Mouse (Mus musculus) hindbrain, embryonic 13.5 days (tissue): ENCODE results near the gene AC109138.7. TPM values are rescaled to one million over a fixed set of nuclear protein-coding genes. Genes with fewer than 3 reads are reported as not detected.

Experiments
- ATAC-seq: fragments of 200-750 bp; cut with Nextera tagmentation; 2 replicates; pipeline ENCODE4 v1.8.0; 2017; ENCODE audit warnings: moderate TSS enrichment; ENCODE audit not compliant: low FRiP score
- H3K27ac ChIP-seq: fragments of 300-500 bp; sonication (generic); 2 replicates; pipeline ENCODE4 v1.5.1; 2015; ENCODE audit warnings: inconsistent platforms, mild to moderate bottlenecking, moderate library complexity
- H3K27me3 ChIP-seq: fragments of 300-500 bp; sonication (generic); 2 replicates; pipeline ENCODE4 v1.6.1; 2015; ENCODE audit warnings: mild to moderate bottlenecking, inconsistent platforms
- H3K36me3 ChIP-seq: fragments of 300-500 bp; sonication (generic); 2 replicates; pipeline ENCODE4 v1.6.1; 2015; ENCODE audit warnings: mild to moderate bottlenecking, inconsistent platforms
- H3K4me1 ChIP-seq: fragments of 300-500 bp; sonication (generic); replicated peaks from 2 replicates; pipeline ENCODE4 v1.6.1; 2015; ENCODE audit warnings: inconsistent platforms
- H3K4me2 ChIP-seq: fragments of 300-500 bp; sonication (generic); 2 replicates; pipeline ENCODE4 v1.6.1; 2015; ENCODE audit warnings: inconsistent platforms, mild to moderate bottlenecking, moderate library complexity
- H3K4me3 ChIP-seq: fragments of 300-500 bp; sonication (generic); 2 replicates; pipeline ENCODE4 v1.5.1; 2015; ENCODE audit warnings: mild to moderate bottlenecking, inconsistent platforms
- H3K9ac ChIP-seq: fragments of 300-500 bp; sonication (generic); 2 replicates; pipeline ENCODE4 v1.6.1; 2015; ENCODE audit warnings: mild to moderate bottlenecking, inconsistent platforms
- H3K9me3 ChIP-seq: fragments of 300-500 bp; sonication (generic); 2 replicates; pipeline ENCODE4 v1.6.1; 2016; ENCODE audit warnings: inconsistent platforms
- WGBS: fragments of 180-500 bp; shearing (Covaris S2); methylation state at CpG from one replicate; pipeline ENCODE4 v1.1.7; 2015; 5-methylcytosine and 5-hydroxymethylcytosine counted together
- polyA plus RNA-seq: library from polyadenylated mRNA; unstranded; fragments of >200 nt; fragmentation: Nextera tagmentation; extraction: Ambion mirVana; gene quantifications from 2 replicates; pipeline ENCODE4 v1.2.1, GENCODE M21; 2015

AC109138.7 gene
- polyA plus RNA-seq, 1 experiment from 2014 or later: not detected

DNA sequence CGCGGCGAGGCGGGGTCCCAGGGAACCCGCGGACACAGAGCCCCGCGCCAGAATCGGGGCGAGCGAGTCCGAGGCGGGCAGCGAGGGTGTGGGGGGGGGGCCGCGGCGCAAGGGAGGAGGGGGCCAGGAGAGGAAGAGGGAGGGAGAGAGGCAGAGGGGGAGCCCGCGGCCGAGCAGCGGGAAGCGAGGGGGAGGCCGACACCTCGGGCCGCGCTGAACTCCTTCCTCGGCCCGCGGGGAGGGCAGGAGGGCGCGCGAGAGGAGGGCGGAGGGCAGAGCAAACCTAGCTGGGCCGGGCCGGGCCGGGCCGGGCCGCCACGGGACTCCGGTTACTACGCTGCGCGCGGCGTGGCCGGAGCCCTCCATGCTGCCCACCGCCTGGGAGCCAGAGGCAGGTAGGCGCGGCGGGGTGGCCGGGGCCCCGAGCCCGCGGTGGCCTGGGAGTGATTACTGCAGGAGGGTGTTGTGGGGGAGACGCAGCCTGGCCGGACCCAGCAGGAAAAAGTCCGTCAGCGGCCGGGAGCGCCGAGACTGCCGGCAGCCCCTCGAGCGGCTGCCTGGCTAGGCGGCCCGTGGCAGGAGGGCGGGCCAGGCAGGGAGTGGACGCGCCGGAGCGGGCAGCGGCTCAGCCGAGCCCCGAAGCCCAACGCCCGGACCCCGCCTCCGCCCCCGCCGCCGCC is 754 bp downstream of the AC109138.7 start:
- under 1% methylated on average over 66 of the region's 81 CpGs for WGBS
- no peak for ATAC-seq

DNA sequence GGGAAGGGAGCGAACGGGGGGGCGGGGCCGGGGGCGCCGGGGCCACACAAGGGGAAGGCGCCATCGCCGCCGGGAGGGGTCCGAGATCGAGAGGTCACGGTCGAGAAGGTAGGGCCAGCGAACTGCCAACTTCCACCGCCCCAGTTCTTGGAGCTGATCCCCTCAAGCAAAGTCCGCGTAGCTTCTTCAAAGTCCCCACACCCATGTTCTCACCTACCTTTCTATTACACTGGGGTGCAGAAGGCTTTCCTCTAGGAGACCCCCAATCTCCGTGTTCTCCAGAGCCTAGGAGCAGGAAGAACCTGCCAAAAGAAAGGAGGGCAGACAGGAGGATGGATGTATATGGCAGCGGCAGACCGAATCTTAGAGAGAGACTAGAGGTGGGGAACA is 1.3 kb downstream of the AC109138.7 start:
- Histone ChIP-seq H3K27ac (no peak overlapping the region), H3K9ac (peak overlapping the region; percentile 75), H3K4me1 (peaks cover 50% of the 10 kb centered on the region), H3K9me3 (no peaks in the 10 kb centered on the region), H3K4me2 (peak overlapping the region; percentile 91), H3K4me3 (peak overlapping the region; percentile 54), H3K27me3 (peaks cover 94% of the 10 kb centered on the region), H3K36me3 (no peaks in the 10 kb centered on the region)
- WGBS: 2% methylated on average over 15 of the region's 21 CpGs
- ATAC-seq: no peak

More for the DNA sequence above, 754 bp downstream of the AC109138.7 start:
- H3K4me1 ChIP-seq: peaks cover 45% of the 10 kb centered on the region
- peaks cover 92% of the 10 kb centered on the region for H3K27me3 ChIP-seq
- peak overlapping the region; percentile 75 for H3K9ac ChIP-seq
- H3K27ac ChIP-seq: no peak overlapping the region
- H3K9me3 ChIP-seq: no peaks in the 10 kb centered on the region
- H3K4me2 ChIP-seq: peak overlapping the region; percentile 91
- peak overlapping the region; percentile 54 for H3K4me3 ChIP-seq
- H3K36me3 ChIP-seq: no peaks in the 10 kb centered on the region

DNA sequence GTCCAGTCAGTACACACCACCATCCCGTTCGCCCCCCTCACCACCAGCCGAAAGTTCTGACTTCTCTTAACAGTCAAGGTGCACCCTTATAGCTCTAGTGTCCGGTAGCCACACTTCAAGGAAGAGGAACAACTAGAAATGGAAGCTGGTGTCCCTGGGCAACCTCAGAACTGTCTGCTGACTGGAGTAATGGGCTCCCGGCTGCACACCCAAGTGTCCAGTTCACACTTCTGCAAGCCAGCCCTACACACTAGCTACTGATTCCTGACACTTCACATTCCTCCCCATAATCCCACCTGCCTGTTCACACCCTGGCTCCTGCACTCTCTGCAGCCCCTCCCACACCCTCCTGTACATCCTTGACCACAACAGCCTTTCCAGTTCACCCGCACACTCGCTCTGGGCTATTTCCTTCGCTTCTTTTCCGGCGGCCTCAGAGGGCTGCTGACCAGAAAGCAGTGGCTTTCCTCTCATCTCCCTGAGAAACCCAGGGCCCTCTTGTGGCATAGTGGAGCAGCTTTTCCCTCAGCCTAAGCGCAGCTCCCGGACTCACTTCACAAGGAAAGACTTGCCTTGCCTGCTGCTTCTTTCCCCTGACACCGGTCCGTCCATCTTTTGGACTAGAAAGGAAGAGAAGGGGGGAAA is 2.0 kb downstream of the AC109138.7 start:
- Histone ChIP-seq H3K4me3 (no peak overlapping the region), H3K9me3 (no peaks in the 10 kb centered on the region), H3K36me3 (no peaks in the 10 kb centered on the region), H3K27me3 (peaks cover 94% of the 10 kb centered on the region), H3K4me1 (peaks cover 57% of the 10 kb centered on the region), H3K4me2 (no peak overlapping the region), H3K9ac (no peak overlapping the region), H3K27ac (no peak overlapping the region)
- 22% methylated on average over 14 of the region's 14 CpGs for WGBS
- ATAC-seq: no peak

DNA sequence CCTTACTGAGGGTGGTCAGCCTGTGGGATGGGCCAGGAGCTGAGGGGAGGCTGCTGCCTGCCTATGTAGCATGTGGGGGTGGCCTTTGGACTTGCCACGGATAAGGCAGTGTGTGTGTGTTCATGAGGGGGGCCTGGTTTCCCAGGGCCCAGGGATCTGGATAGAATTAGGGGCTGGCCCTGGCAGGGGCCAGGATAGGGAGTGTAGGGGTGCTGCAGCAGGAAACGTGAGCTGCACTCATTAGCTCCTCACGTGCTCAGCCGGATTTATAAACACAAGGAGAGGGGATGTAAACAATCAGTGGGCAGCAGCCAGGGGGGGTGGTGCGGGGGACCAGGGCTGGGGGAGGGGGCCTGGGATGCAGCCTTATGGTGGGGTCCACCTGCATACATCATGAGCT is 3.0 kb downstream of the AC109138.7 start:
- Histone ChIP-seq H3K4me3 (no peak overlapping the region), H3K4me1 (peaks cover 66% of the 10 kb centered on the region), H3K9ac (no peak overlapping the region), H3K27me3 (peaks cover 91% of the 10 kb centered on the region), H3K36me3 (no peaks in the 10 kb centered on the region), H3K27ac (no peak overlapping the region), H3K4me2 (no peak overlapping the region), H3K9me3 (no peaks in the 10 kb centered on the region)
- 16% methylated on average over 5 of the region's 5 CpGs for WGBS
- no peak for ATAC-seq

DNA sequence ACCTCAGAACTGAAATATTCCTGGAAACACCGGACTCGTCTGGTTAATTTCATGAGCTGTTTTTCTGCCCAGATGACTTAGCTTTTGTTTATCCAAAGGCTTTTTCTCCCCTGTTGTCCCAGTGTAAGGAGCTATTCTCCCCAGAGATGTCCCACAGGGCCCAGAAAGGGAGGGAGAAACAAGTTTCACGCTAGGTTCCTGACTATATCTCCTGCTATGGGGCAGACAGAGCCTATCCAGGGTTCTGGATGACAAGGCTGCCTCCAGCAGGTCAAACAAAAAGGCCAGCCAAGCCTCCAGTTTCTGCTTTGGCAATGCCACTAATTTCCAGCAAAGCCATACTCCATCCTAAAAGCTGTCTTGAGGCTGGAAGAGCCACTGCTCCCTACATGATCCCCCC is 3.7 kb downstream of the AC109138.7 start:
- ATAC-seq: no peak
- Histone ChIP-seq H3K4me2 (no peak overlapping the region), H3K4me3 (no peak overlapping the region), H3K4me1 (peaks cover 65% of the 10 kb centered on the region), H3K27ac (no peak overlapping the region), H3K36me3 (no peaks in the 10 kb centered on the region), H3K9me3 (no peaks in the 10 kb centered on the region), H3K27me3 (peaks cover 85% of the 10 kb centered on the region), H3K9ac (no peak overlapping the region; the same call in 1 of the 2 replicates)
- 52% methylated on average over 3 of the region's 3 CpGs for WGBS

DNA sequence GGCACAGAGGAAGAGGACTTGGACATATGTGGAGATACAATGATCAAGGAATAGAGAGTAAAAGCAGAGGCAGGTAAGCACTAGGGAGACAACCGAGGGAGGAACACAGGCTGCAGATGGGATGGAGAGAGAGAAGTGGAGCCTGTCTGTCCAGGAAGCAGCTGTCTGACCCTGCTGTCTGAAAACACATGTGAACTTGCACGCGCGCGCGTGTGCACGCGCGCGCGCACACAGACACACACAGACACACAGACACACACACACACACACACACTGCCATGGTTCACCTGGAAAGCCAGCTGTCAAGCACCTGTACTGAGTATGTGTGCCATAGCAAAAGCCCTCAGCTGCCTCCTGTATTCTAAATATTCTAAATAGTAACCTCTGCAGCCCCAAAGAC is 4.1 kb downstream of the AC109138.7 start:
- Histone ChIP-seq H3K27me3 (peaks cover 81% of the 10 kb centered on the region), H3K27ac (no peak overlapping the region), H3K9me3 (no peaks in the 10 kb centered on the region), H3K36me3 (no peaks in the 10 kb centered on the region), H3K4me1 (peaks cover 61% of the 10 kb centered on the region), H3K9ac (no peak overlapping the region; the same call in 1 of the 2 replicates), H3K4me2 (no peak overlapping the region), H3K4me3 (no peak overlapping the region)
- ATAC-seq: no peak
- WGBS: 91% methylated on average over 10 of the region's 11 CpGs

DNA sequence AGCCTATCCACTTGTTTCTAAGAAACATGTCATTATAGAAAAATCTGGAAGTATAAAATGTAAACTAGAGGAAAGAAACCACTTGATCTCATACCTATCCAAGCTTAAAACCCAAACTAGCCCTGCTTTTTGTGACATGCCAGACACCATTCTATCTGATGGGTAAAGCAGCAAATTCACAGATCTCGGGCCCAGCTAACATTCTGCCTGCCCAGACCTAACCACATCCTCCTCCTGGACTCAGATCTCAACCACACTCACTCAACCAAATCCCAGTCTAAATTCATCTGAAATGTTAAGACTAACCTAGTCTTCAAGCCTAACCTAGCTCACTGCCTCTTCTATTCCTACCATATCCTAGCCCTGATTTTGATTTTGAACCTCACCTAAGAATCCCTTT is 4.6 kb downstream of the AC109138.7 start:
- H3K4me3 ChIP-seq: no peak overlapping the region
- H3K4me1 ChIP-seq: peaks cover 56% of the 10 kb centered on the region
- H3K27ac ChIP-seq: no peak overlapping the region
- H3K9ac ChIP-seq: no peak overlapping the region
- no peaks in the 10 kb centered on the region for H3K9me3 ChIP-seq
- H3K4me2 ChIP-seq: no peak overlapping the region
- WGBS: 80% methylated on average over 1 of the region's 1 CpGs
- no peak for ATAC-seq
- H3K27me3 ChIP-seq: peaks cover 79% of the 10 kb centered on the region
- no peaks in the 10 kb centered on the region for H3K36me3 ChIP-seq

DNA sequence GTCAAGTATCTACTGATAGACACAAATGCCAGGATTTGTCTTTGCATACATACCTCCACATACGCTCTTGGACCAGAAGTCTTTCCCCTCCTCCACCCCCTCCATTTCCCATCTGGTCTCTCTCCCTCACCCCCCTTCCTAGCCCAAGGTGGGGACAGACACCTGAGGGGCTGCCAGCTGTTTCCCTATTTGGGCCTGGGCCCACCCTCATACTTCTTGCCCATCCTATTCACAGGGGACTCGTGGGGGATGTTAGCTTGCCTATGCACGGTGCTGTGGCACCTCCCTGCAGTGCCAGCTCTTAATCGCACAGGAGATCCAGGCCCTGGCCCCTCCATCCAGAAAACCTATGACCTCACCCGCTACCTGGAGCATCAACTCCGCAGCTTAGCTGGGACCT is 5.8 kb downstream of the AC109138.7 start:
- 86% methylated on average over 6 of the region's 6 CpGs for WGBS
- Histone ChIP-seq H3K27me3 (peaks cover 70% of the 10 kb centered on the region), H3K27ac (no peak overlapping the region), H3K4me2 (no peak overlapping the region), H3K9me3 (no peaks in the 10 kb centered on the region), H3K9ac (no peak overlapping the region), H3K4me3 (no peak overlapping the region), H3K36me3 (no peaks in the 10 kb centered on the region), H3K4me1 (peaks cover 44% of the 10 kb centered on the region)
- no peak for ATAC-seq

DNA sequence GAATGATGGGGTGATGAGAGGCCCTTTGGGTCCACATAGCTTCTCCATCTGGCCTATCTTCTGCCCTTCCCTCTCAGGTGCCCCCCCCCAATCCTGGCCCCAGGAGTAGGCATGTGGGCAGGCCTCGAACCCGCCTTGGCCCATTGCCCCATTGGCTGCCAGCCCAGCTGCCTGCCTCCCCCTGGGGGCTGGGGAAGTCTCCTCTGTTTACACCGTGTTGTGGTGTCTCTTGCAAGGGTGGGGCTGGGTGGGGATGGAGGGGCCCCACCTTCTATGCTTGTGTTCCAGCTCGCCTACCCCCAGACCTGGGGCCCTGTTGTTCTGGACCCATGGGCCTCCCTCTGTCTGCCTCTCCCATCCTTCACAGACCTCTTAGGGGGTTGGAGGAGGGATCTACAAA is 6.3 kb downstream of the AC109138.7 start:
- Histone ChIP-seq H3K27ac (no peak overlapping the region), H3K27me3 (peaks cover 67% of the 10 kb centered on the region), H3K9me3 (no peaks in the 10 kb centered on the region), H3K9ac (peak overlapping the region; percentile 19; the same call in 1 of the 2 replicates), H3K4me3 (no peak overlapping the region), H3K4me2 (no peak overlapping the region), H3K36me3 (no peaks in the 10 kb centered on the region), H3K4me1 (peaks cover 40% of the 10 kb centered on the region)
- WGBS: 51% methylated on average over 4 of the region's 4 CpGs
- ATAC-seq: no peak

DNA sequence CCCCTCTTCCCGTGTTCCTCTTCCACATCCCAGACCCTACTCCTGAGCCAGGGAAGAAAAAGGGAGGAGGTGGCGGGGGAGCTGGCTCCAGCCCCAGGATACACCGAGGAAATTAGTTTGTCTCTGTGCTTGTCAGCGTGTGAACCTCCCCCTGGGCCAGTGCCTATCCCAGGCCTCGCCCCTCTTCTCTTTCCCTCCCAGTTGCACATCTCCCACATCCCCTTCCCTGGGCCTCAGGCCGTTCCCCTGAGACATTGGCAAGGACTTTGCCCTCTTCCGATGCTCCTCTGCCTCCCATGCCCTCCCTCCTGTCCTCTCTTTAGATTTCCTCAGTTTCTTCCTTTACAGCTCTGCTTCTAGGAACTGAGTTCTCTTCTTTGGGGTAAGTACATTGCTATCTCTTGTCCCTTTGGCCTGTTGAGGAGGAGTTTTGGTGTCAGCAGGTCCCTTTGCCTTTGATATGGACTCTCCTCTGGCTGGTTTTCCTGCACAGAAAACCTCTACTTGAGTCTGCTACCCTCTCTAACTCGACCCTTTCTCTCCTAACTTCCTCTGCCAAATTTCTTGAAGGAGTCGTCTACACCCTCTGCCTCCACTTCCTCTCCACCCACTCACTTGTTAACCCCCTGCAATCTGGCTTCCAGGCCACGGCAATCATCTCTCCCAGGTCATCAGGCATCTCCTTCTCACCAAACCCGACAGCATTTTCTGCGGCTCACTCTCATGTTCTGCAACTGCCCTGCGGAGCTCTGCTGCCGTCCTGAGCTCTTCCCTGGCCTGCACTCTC is 7.0 kb downstream of the AC109138.7 start:
- H3K27ac ChIP-seq: no peak overlapping the region
- no peak overlapping the region for H3K4me3 ChIP-seq
- no peak overlapping the region for H3K4me2 ChIP-seq
- no peaks in the 10 kb centered on the region for H3K9me3 ChIP-seq
- WGBS: 46% methylated on average over 14 of the region's 14 CpGs
- no peaks in the 10 kb centered on the region for H3K36me3 ChIP-seq
- no peak for ATAC-seq
- H3K9ac ChIP-seq: peak overlapping the region; percentile 19; the same call in 1 of the 2 replicates
- peaks cover 63% of the 10 kb centered on the region for H3K27me3 ChIP-seq
- H3K4me1 ChIP-seq: peaks cover 34% of the 10 kb centered on the region

DNA sequence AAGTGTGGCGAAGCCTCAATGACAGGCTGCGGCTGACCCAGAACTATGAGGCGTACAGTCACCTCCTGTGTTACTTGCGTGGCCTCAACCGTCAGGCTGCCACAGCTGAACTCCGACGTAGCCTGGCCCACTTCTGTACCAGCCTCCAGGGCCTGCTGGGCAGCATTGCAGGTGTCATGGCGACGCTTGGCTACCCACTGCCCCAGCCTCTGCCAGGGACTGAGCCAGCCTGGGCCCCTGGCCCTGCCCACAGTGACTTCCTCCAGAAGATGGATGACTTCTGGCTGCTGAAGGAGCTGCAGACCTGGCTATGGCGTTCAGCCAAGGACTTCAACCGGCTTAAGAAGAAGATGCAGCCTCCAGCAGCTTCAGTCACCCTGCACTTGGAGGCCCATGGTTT is 8.0 kb downstream of the AC109138.7 start:
- 77% methylated on average over 11 of the region's 11 CpGs for WGBS
- peaks cover 25% of the 10 kb centered on the region for H3K4me1 ChIP-seq
- no peaks in the 10 kb centered on the region for H3K36me3 ChIP-seq
- H3K9me3 ChIP-seq: no peaks in the 10 kb centered on the region
- ATAC-seq: no peak
- no peak overlapping the region for H3K4me2 ChIP-seq
- H3K27ac ChIP-seq: no peak overlapping the region
- H3K4me3 ChIP-seq: no peak overlapping the region
- H3K9ac ChIP-seq: peak overlapping the region; percentile 6; the same call in 1 of the 2 replicates
- H3K27me3 ChIP-seq: peaks cover 59% of the 10 kb centered on the region

DNA sequence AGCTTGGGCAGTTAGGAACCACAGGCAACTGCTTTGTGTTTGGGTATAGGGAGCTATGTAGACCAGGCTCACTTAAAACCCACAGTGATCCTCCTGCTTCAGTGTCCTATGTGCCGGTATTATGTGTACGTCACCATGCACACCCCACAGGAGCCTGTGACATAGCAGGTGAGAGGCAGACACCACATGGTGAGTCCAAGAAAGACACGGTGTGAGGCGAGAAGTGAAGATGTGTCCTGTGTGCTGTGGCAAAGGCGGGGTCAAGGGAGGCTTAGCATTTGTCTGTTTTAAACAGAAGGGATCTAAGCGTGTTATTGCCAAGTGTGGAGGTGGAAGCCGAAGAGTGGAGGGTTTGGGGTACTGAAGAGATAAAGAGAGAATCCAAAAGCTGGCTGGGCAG is 12.6 kb downstream of the AC109138.7 start:
- H3K9me3 ChIP-seq: no peaks in the 10 kb centered on the region
- H3K27ac ChIP-seq: no peak overlapping the region
- 89% methylated on average over 7 of the region's 7 CpGs for WGBS
- no peak overlapping the region for H3K4me3 ChIP-seq
- H3K4me1 ChIP-seq: peaks cover 11% of the 10 kb centered on the region
- H3K4me2 ChIP-seq: no peak overlapping the region
- ATAC-seq: no peak
- no peaks in the 10 kb centered on the region for H3K36me3 ChIP-seq
- H3K9ac ChIP-seq: no peak overlapping the region
- peaks cover 46% of the 10 kb centered on the region for H3K27me3 ChIP-seq
